Mouse (Mus musculus) hindbrain, embryonic 14.5 days (tissue): ENCODE measurements around the gene Neurog1. TPM values are rescaled to one million over a fixed set of nuclear protein-coding genes. Genes with fewer than 3 reads are reported as not detected.
A peak's percentile ranks its signal among the peaks of the same experiment; 100 is the strongest.

Experiments used
- ATAC-seq: fragments of 200-750 bp; cut with Nextera tagmentation; 2 replicates; pipeline ENCODE4 v1.8.0; 2017; ENCODE audit warnings: moderate number of reproducible peaks, mild to moderate bottlenecking, moderate TSS enrichment, moderate library complexity; ENCODE audit not compliant: low FRiP score
- DNase-seq: peaks from one replicate; pipeline ENCODE4 v3.0.0-alpha.2; 2015; ENCODE audit warnings: low spot score
- H3K27ac ChIP-seq: fragments of 300-500 bp; sonication (generic); 2 replicates; pipeline ENCODE4 v1.5.1; 2014; ENCODE audit warnings: mild to moderate bottlenecking, moderate library complexity
- H3K27me3 ChIP-seq: fragments of 300-500 bp; sonication (generic); 2 replicates; pipeline ENCODE4 v1.6.1; 2014; ENCODE audit warnings: mild to moderate bottlenecking, low read length, mixed read lengths; ENCODE audit not compliant: control insufficient read depth, insufficient read depth
- H3K36me3 ChIP-seq: fragments of 300-500 bp; sonication (generic); replicated peaks from 2 replicates; pipeline ENCODE4 v1.6.1; 2014; ENCODE audit not compliant: control insufficient read depth, insufficient read depth
- H3K4me1 ChIP-seq: fragments of 300-500 bp; sonication (generic); replicated peaks from 2 replicates; pipeline ENCODE4 v1.6.1; 2014; ENCODE audit warnings: antibody characterized with exemption, low read length, mixed read lengths; ENCODE audit not compliant: control insufficient read depth, insufficient read depth
- H3K4me2 ChIP-seq: fragments of 300-500 bp; sonication (generic); replicated peaks from 2 replicates; pipeline ENCODE4 v1.6.1; 2014; ENCODE audit warnings: mild to moderate bottlenecking, moderate library complexity
- H3K4me3 ChIP-seq: fragments of 300-500 bp; sonication (generic); replicated peaks from 2 replicates; pipeline ENCODE4 v1.5.1; 2014; ENCODE audit warnings: mild to moderate bottlenecking, low read length
- H3K9ac ChIP-seq: fragments of 300-500 bp; sonication (generic); 2 replicates; pipeline ENCODE4 v1.6.1; 2014
- H3K9me3 ChIP-seq: fragments of 300-500 bp; sonication (generic); 2 replicates; pipeline ENCODE4 v1.6.1; 2016; ENCODE audit warnings: low read length; ENCODE audit not compliant: control insufficient read depth
- WGBS: fragments of 180-500 bp; shearing (Covaris S2); extraction: QIAGEN DNeasy Blood & Tissue Kit; methylation state at CpG from one replicate; pipeline ENCODE4 v1.1.7; 2014; 5-methylcytosine and 5-hydroxymethylcytosine counted together
- polyA plus RNA-seq: library from polyadenylated mRNA; unstranded; fragments of >200 nt; fragmentation: Nextera tagmentation; extraction: Ambion mirVana; gene quantifications from 2 replicates; pipeline ENCODE4 v1.2.1, GENCODE M21; 2014

The Neurog1 gene
- polyA plus RNA-seq, 1 experiment from 2014 or later, result not detected

DNA sequence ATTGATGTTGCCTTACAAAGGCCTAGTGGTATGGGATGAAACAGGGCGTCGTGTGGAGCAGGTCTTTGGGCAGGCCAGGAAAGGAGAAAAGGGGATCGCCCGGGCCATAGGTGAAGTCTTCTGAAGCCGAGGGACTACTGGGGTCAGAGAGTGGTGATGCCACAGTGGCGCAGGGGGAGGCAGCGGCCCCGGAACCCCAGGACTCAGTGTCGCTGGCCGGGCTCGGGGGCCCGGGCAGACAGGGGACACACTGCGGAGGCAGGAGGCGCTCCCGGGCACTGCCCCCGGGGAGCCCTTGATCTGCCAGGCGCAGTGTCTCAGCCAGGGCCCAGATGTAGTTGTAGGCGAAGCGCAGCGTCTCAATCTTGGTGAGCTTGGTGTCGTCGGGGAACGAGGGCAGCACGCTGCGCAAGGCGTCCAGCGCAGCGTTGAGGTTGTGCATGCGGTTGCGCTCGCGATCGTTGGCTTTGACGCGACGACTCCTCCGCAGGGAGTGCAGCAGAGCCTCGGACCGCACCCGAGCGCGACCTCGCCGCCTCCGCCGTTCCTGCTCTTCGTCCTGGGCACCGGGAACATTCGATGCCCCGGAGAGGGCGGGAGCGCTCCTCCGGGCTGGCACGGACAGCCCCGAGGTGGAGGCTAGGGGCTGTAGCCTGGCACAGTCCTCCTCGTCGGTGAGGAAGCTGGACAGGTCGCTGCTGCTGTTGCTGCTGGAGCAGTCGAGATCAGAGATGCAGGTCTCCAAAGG is 613 bp downstream of the Neurog1 start:
- Histone ChIP-seq H3K4me2 (peak overlapping the region; percentile 57), H3K27ac (no peak overlapping the region), H3K27me3 (peaks cover 100% of the 10 kb centered on the region), H3K4me1 (peaks cover 10% of the 10 kb centered on the region; the same call in 1 of the 2 replicates), H3K36me3 (no peaks in the 10 kb centered on the region), H3K4me3 (peak overlapping the region; percentile 32), H3K9ac (peak overlapping the region; percentile 16; the same call in 1 of the 2 replicates), H3K9me3 (no peaks in the 10 kb centered on the region)
- DNase-seq (no peak), ATAC-seq (no peak; the same call in 1 of the 2 replicates)
- WGBS, result under 1% methylated on average over 59 of the region's 59 CpGs

DNA sequence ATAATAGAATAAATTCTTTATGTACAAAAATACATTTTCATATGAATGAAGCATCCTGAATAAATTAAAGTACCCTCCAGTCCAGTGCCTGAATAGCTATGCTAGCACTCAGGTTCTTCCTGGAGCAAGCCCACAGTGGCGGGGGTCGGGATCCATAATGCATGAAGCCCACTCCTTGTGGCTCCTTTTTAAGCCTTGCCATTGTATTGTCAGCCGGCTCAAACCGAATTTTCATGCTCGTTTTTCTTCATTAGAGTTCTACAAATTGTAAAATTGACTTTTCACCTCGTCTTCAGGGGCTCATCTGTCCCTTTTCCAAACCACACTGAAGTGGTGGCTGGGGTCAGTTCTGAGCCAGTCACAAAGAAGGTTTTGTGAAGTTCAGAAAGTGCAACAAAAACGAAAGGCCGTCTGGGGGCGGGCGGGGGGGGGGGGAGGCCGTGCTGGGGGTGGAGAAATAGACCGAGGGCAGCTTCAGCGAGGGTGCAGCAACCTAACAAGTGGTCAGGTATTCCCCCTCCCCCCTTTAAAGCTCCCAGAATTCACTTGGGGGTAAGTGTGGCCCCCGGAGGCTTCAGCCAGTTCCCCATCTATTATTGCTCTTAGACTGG is 1.3 kb downstream of the Neurog1 start:
- under 1% methylated on average over 14 of the region's 14 CpGs for WGBS
- ATAC-seq (no peak), DNase-seq (no peak)
- Histone ChIP-seq H3K4me3 (0 out of 2 replicates have a peak overlapping the region, but pooled peaks have one; percentile 32), H3K36me3 (no peaks in the 10 kb centered on the region), H3K4me2 (no peak overlapping the region), H3K27me3 (peaks cover 100% of the 10 kb centered on the region), H3K9ac (no peak overlapping the region), H3K27ac (no peak overlapping the region), H3K4me1 (peaks cover 7% of the 10 kb centered on the region; the same call in 1 of the 2 replicates), H3K9me3 (no peaks in the 10 kb centered on the region)

DNA sequence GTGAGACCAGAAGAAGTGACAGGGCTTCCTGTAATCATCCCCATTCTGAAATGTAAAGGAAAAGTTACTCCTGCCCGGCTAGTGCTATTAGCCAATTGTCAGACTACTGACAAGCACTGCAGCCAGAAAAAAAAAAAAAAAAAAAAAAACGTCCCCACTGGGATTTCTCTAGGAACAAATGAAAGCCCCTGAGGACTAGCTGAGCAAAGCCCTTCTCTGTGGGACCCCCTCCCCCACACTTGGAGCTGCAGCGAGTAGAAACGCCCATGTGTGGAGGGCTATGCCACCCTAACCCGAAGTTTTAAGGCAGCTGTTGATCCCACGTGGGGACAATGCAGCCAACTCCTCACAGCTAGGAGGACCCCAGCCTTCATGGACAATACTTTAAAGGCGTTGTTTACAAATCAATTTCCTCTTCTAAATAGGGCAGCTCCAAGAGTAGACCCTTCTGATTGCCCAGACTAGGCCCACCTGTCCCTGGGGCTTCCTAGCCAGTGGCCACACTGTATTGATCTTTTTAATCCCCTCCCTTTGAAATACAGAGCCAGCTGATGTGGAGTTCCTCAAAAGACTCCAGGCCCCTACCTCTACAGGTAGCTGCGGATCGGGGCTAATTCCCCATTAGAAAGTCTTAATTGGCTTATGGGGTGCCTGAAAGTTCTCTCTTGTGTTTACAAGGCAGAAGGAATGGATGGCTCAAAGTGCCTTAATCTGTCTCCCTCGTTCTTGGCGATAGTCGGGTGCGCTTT is 2.2 kb downstream of the Neurog1 start:
- Histone ChIP-seq H3K9me3 (no peaks in the 10 kb centered on the region), H3K9ac (no peak overlapping the region), H3K27me3 (peaks cover 100% of the 10 kb centered on the region), H3K36me3 (no peaks in the 10 kb centered on the region), H3K4me2 (no peak overlapping the region), H3K27ac (no peak overlapping the region), H3K4me3 (no peak overlapping the region), H3K4me1 (peaks cover 5% of the 10 kb centered on the region; the same call in 1 of the 2 replicates)
- no peak for ATAC-seq
- WGBS, result 2% methylated on average over 13 of the region's 13 CpGs
- DNase-seq, result no peak

DNA sequence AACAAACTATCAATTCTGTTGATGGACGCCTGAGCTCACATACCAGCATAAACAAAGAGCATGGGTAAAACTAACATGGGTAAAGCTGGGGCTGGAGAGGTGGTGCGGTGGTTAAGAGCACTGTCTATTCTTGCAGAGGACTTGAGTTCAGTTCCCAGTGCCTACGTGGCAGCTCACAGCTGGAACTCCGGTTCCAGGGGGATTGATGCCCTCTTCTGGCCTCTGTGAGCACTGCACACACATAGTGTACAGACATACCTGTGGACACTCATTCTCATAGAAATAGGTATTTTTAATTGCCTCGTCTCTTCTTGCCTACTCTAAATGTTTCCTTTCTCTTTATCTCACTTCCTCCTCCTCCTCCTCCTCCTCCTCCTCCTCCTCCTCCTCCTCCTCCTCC is 8.9 kb downstream of the Neurog1 start:
- H3K4me2 ChIP-seq, result no peak overlapping the region
- H3K9me3 ChIP-seq, result no peaks in the 10 kb centered on the region
- H3K4me3 ChIP-seq, result no peak overlapping the region
- ATAC-seq (no peak), DNase-seq (no peak)
- WGBS, result 91% methylated on average over 5 of the region's 5 CpGs
- no peaks in the 10 kb centered on the region for H3K4me1 ChIP-seq
- no peaks in the 10 kb centered on the region for H3K36me3 ChIP-seq
- no peak overlapping the region for H3K9ac ChIP-seq
- H3K27me3 ChIP-seq, result peaks cover 83% of the 10 kb centered on the region
- H3K27ac ChIP-seq, result no peak overlapping the region

DNA sequence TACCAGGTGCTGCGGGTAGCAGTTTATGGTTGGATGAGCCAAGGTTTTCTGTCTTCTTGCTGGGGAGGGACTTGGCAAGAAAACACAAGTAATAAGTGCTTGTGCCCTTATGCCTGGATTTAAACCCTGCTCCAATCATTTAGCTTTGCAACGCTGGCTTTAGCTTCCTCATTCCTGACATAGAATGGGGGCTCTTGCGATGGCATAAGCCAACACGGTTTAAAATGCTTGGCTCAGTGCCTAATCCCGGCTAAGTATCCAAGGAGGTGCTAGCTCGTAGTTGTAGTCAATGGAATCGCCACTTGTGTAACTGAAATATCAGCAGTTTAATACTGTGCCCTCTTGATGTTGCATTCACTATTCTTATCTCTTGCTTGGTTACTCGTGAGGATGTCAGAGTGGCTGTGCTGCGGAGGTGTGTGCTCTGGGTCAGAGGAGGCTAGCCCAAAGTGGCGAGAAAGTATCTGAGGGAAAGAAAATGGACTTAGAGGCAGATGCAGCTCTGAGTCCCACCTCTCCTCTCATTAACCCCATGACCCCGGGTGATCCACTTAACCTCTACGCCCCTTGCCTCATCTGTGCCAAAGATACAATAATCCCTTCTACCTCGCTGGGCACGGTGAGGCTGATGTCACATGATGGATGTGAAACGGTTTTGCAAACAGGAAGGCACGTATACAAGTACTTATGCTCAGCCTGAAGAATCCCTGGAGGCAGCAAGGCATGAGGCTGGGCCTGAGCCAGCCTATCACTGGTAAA is 11.8 kb downstream of the Neurog1 start:
- Histone ChIP-seq H3K9ac (no peak overlapping the region), H3K4me3 (no peak overlapping the region), H3K4me1 (no peaks in the 10 kb centered on the region), H3K27ac (no peak overlapping the region), H3K4me2 (no peak overlapping the region), H3K9me3 (no peaks in the 10 kb centered on the region), H3K27me3 (peaks cover 78% of the 10 kb centered on the region), H3K36me3 (no peaks in the 10 kb centered on the region)
- WGBS, result 55% methylated on average over 16 of the region's 16 CpGs
- DNase-seq (no peak), ATAC-seq (no peak)

DNA sequence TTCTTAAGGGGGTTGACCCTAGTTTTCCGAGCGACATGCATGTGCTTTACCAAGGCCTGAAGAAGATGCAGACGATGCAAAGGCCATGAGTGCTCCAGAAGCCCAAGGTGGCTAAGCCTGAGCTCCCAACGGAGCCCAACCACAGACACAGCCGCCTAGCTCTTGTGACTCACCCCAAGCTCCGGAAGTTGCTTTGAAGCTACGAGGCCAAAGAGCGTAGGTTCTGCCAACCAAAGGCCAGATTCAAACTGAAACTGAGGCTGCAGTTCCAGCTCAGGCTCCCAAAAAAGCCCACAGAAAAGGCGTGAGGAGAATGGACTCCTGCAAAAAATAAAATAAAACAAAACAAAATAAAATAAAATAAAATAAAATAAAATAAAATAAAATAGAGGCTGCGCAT is 14.1 kb downstream of the Neurog1 start:
- Histone ChIP-seq H3K4me1 (no peaks in the 10 kb centered on the region), H3K27ac (no peak overlapping the region), H3K4me3 (no peak overlapping the region), H3K27me3 (peaks cover 76% of the 10 kb centered on the region), H3K36me3 (no peaks in the 10 kb centered on the region), H3K9ac (no peak overlapping the region), H3K9me3 (no peaks in the 10 kb centered on the region), H3K4me2 (no peak overlapping the region)
- DNase-seq, result no peak
- ATAC-seq, result no peak
- 86% methylated on average over 10 of the region's 10 CpGs for WGBS

DNA sequence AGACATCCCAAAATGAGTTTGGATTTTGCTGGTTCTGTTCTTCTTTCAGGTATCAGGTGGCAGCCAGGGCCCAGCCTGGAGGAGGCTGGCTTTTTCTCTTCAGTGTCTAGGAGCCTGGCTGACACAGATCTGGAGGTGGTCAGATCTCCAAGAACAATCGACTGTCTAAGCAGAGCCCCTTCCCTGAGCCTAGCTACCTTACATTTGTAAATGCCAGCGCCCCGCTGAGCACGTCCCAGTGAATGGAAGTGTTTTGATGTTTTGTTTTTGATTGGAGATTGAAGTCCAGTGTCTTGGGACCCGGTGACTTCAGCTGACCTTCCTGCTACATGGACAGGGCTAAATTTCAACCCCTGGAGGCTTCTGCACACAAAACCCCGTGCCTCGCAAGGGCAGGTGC is 15.8 kb downstream of the Neurog1 start:
- H3K4me1 ChIP-seq, result no peaks in the 10 kb centered on the region
- H3K27me3 ChIP-seq, result peaks cover 79% of the 10 kb centered on the region
- 11% methylated on average over 7 of the region's 7 CpGs for WGBS

DNA sequence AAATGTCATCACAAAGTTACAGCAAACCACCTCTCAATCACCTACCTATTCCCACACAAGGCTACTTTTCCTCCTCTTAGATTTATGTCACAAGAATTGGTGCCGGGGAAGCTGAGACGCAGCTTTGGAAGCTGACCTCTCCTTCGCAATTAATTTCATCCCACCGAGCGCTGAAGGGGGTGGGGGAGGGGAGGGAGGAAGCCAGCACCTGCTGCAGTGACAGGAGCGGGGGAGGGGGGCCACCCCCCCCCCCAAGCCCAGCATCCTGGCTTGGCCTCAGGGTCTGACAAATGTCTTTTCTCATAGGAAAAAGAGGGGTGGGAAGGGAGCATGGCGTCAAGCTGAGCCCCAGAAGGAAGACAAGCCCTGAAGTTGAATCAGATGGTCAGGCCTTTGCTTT is 23.2 kb downstream of the Neurog1 start:
- peaks cover 82% of the 10 kb centered on the region for H3K27me3 ChIP-seq
- no peak overlapping the region for H3K4me2 ChIP-seq
- H3K27ac ChIP-seq, result no peak overlapping the region
- no peak overlapping the region for H3K4me3 ChIP-seq
- H3K9ac ChIP-seq, result no peak overlapping the region
- H3K36me3 ChIP-seq, result no peaks in the 10 kb centered on the region
- H3K4me1 ChIP-seq, result no peaks in the 10 kb centered on the region
- WGBS, result 4% methylated on average over 7 of the region's 7 CpGs
- DNase-seq (no peak), ATAC-seq (no peak)
- H3K9me3 ChIP-seq, result no peaks in the 10 kb centered on the region

More for the DNA sequence above, 15.8 kb downstream of the Neurog1 start:
- Histone ChIP-seq H3K9ac (no peak overlapping the region), H3K4me3 (no peak overlapping the region), H3K4me2 (no peak overlapping the region), H3K36me3 (no peaks in the 10 kb centered on the region), H3K27ac (no peak overlapping the region), H3K9me3 (no peaks in the 10 kb centered on the region)
- DNase-seq (no peak), ATAC-seq (no peak)
